Mouse (Mus musculus) ES-Bruce4 (cell line): ENCODE measurements at regions not wholly inside any gene's neighbourhood (a gene's known extent, or its start where the extent isn't known, plus 50 kb on each side); places are given as distances from the start of the nearest gene placed in this dataset.

Source experiments
- CTCF ChIP-seq: IDR thresholded peaks from one replicate; pipeline ENCODE4 v1.8.1; 2011; ENCODE audit warnings: low read depth, low read length
- EP300 ChIP-seq: IDR thresholded peaks from 2 replicates; pipeline ENCODE4 v1.6.1; 2011; ENCODE audit warnings: low read depth, low read length; ENCODE audit not compliant: insufficient read depth

DNA sequence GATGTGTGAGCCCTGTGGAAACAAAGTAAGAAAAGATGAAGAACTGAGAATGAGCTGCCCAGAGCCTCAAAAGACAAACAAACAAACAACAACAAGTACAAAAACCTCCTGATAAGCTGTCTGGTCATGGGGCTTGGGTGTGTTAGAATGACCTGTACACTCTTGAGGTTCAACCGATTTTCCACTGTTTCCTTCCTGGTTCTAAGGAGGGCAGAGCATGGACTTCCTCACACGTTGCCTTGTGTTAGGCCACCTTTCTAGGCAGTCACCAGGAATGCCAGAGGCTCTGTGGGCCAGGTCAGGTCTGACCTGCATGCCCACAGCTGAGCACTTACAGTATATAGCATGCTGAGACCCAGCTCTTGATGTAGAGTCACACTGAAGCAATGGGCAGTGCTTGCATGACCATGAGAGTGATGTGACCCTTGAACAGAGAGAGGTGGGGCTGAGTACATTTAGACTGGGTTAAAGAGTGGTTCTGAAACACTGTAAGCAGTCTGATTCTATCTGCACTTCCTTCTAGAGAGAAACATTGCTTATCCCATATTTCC lies 327.0 kb upstream of the Klf4 start:
- TF ChIP-seq EP300 (no peak), CTCF (no peak)
